Mouse (Mus musculus): ENCODE results near the gene Mageb5.
"Not testable (repeated sequence)": the region's sequence is repeated elsewhere in the genome, so short reads cannot be mapped to it uniquely, and the experiment has no call there.

Mageb5 gene

GRCm38 (mm10) chrX:91782918-91783317, at the start of gene Mageb5:
TSS of gene Mageb5 (minus strand) at chrX:91783018.
- not testable (repeated sequence) for DNase-seq

GRCm38 (mm10) chrX:91759591-91760226, 23.1 kb downstream of the Mageb5 start:
- not testable (repeated sequence) for DNase-seq

Data from kidney, adult 8-10 months (tissue).